Mouse (Mus musculus): ENCODE results near the gene Asap2.

DNA sequence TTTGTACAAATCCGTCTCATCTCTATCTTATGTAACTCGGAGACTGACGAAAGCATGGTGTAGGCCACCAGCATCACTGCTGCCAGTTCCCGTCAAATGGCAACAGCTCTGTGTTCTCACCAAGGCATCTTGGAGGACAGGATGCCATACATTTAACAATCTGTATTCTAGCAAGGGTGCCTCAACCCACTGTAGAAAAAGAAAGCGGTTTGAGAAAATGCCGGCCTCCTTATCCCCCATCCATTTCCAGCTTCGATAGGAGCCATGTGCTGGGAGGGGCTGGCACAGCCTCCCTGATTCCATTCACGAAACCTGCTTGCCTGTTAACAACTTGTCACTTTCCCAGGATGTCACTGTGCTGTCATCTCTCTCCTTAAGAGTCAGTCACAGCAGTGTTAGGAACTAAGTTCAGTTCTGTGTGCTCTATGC lies 163.0 kb downstream of the Asap2 start:
- TF ChIP-seq EP300 (IDR thresholded peaks at IDR 0.05; ENCODE audit: low read depth) = no peak
- TF ChIP-seq CTCF (IDR thresholded peaks at IDR 0.05; ENCODE audit: low read depth) = no peak
